Mouse (Mus musculus): Measurements from ENCODE around the gene Mmgt2. TPM values are rescaled to one million over a fixed set of nuclear protein-coding genes. Genes with fewer than 3 reads are reported as not detected.

Mmgt2 gene
- polyA plus RNA-seq, 1 experiment from 2014 or later = 6.9 TPM

DNA sequence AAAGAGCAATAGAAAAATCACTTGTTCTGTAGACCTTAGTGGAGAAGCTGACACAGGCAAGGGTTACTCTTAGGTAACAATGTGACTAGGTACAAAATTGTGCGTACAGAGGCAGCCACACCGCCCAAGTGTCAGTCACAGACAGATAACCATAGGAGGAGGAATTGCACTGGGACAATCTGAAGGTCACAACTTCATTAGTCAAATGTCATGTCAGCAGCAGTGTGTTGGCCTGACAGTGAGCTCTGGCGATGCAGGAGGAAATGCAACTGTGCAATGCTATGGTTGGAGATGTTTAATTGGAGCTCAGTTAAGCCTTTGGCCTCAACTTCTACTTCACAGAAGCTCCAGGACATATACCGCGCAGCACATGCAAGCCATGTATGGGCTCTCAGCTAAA is 62.2 kb downstream of the Mmgt2 start:
- 69% methylated on average over 5 of the region's 5 CpGs for WGBS (ENCODE audit: insufficient replicate concordance)
- Histone ChIP-seq H3K36me3 (ENCODE audit: control insufficient read depth, insufficient read depth) (no peaks in the 10 kb centered on the region), H3K9me3 (replicated peaks; ENCODE audit: control insufficient read depth, low read length) (no peaks in the 10 kb centered on the region), H3K27ac (ENCODE audit: low read length) (no peak overlapping the region), H3K27me3 (ENCODE audit: control insufficient read depth, insufficient read depth, low read depth, low read length) (no peaks in the 10 kb centered on the region), H3K4me2 (ENCODE audit: low read depth, low read length) (no peak overlapping the region), H3K4me3 (ENCODE audit: low read depth, low read length) (no peak overlapping the region), H3K9ac (ENCODE audit: low read depth, low read length) (no peak overlapping the region), H3K4me1 (ENCODE audit: control insufficient read depth, low read depth, low read length) (no peaks in the 10 kb centered on the region)
- no peak for ATAC-seq (ENCODE audit: low read depth)

Other genes starting within 250 kb of the Mmgt2 start
- 3.0 and 3.5 TPM in 2 replicates for gene Pigl, start 190.2 kb upstream of the Mmgt2 start, polyA plus RNA-seq (2015; fragmentation: Nextera tagmentation; extraction: Ambion mirVana)
- gene Ncor1, start 190.1 kb upstream of the Mmgt2 start, polyA plus RNA-seq (2015; fragmentation: Nextera tagmentation; extraction: Ambion mirVana) = 18.4 and 22.7 TPM in 2 replicates
- 4.5 and 7.2 TPM in 2 replicates for gene Cenpv, start 109.4 kb upstream of the Mmgt2 start, polyA plus RNA-seq (2015; fragmentation: Nextera tagmentation; extraction: Ambion mirVana)
- 1,628 and 1,645 TPM in 2 replicates for gene Ubb, start 97.5 kb upstream of the Mmgt2 start, polyA plus RNA-seq (2015; fragmentation: Nextera tagmentation; extraction: Ambion mirVana)
- gene Trpv2, start 74.2 kb upstream of the Mmgt2 start, polyA plus RNA-seq (2015; fragmentation: Nextera tagmentation; extraction: Ambion mirVana) = 5.0 and 5.7 TPM in 2 replicates
- 0.72 and 1.0 TPM in 2 replicates for gene Lrrc75a, start 141 bp upstream of the Mmgt2 start, polyA plus RNA-seq (2015; fragmentation: Nextera tagmentation; extraction: Ambion mirVana)
- gene Zfp287, start 83.2 kb downstream of the Mmgt2 start, polyA plus RNA-seq (2015; fragmentation: Nextera tagmentation; extraction: Ambion mirVana) = 0.60 and 0.68 TPM in 2 replicates
- not detected in 2 replicates for gene Gm10428, start 104.4 kb downstream of the Mmgt2 start, polyA plus RNA-seq (2015; fragmentation: Nextera tagmentation; extraction: Ambion mirVana)
- 0.66 and 1.0 TPM in 2 replicates for gene Zfp286, start 140.8 kb downstream of the Mmgt2 start, polyA plus RNA-seq (2015; fragmentation: Nextera tagmentation; extraction: Ambion mirVana)
- gene Trim16, start 171.6 kb downstream of the Mmgt2 start, polyA plus RNA-seq (2015; fragmentation: Nextera tagmentation; extraction: Ambion mirVana) = 0.77 and 0.83 TPM in 2 replicates
- gene Fbxw10, start 198.4 kb downstream of the Mmgt2 start, polyA plus RNA-seq (2015; fragmentation: Nextera tagmentation; extraction: Ambion mirVana) = 0.09 and 0.18 TPM in 2 replicates
- 26.1 and 29.7 TPM in 2 replicates for gene Tvp23b, start 230.8 kb downstream of the Mmgt2 start, polyA plus RNA-seq (2015; fragmentation: Nextera tagmentation; extraction: Ambion mirVana)